Mouse (Mus musculus) left cerebral cortex, postnatal 36 days (tissue): ENCODE measurements around the gene Zbtb46. TPM values are rescaled to one million over a fixed set of nuclear protein-coding genes. Genes with fewer than 3 reads are reported as not detected.

Source experiments
- DNase-seq, 2 experiments: peaks; one replicate each; pipeline ENCODE4 v3.0.0; 2021 to 2022; ENCODE audit warnings: low spot score in 2 of 2, mixed read lengths in 1 of 2
- intact Hi-C: fragments of 180-260 bp; cut with DNase I; formaldehyde crosslinking; loops from one replicate; pipeline ENCODE4 v1.15.1; 2025
- total RNA-seq, 2 experiments: library from RNA; stranded (reverse); gene quantifications; 2 replicates each; pipeline ENCODE4 v1.2.3; 2021

Gene Zbtb46
- total RNA-seq, 2 experiments from 2014 or later: 10.3 to 12.3 TPM

DNA sequence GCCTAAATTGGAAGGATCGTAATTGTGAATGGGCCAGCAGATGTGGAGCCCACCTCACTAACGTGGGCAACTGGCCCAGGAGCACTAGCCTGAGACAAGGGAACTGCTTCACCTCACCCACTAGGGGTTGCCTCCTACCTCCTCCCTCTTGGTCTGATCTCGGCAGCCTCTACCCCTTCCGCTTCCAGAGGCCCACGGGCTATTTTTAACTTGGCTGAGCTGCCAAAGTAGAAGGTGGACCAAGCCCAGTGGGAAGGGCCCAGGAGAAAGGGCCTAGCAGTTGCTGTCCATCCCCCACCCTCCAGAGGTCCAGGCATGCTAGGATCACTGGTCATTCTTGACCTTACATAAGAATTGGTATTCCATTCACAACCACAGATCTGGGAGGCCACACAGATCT, 12.0 kb upstream of the Zbtb46 start:
- DNase-seq: no peak
- intact Hi-C loops: no loop called here

DNA sequence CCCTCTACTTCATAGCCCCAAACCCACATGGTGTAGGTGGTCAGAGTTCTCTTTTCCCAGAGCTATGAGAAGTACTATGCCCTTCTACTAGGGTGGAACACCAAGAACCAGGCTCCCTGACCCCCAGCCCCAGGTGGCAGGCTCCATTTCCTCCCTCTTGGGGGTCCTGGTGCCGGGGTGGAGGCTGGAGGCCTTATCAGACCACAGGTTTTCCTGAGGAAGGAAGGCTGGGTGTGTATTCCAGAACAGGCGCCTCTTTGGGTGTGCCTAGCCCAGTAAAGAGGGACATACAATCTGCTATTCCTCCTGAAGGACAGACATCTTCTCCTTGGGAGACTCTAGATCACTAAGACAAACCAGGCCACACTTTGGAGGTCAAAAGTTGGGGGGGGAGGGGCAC, 11.1 kb upstream of the Zbtb46 start:
- DNase-seq: no peak

DNA sequence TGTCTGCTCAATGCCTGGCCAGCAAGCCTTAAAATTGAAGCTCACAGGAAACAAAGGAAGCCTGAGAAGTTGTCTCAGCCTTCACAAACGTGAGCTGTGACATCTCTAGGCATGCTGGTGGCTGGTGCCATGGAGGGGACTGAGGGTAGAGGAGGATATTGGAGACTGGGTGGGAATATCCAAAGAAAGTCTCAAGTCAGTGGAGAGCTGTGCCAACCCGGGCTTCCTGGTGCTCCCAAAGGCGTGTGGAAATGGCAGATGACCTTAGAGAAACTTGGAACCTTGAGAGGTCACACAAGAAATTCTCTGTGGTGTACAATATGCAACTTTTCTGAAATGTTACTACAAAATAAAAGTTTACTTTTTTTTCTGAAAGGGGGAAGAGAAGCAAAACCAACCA, 6.2 kb upstream of the Zbtb46 start:
- no peak for DNase-seq
- intact Hi-C loops: no loop called here

More for the DNA sequence above, 11.1 kb upstream of the Zbtb46 start:
- intact Hi-C loops: no loop called here

DNA sequence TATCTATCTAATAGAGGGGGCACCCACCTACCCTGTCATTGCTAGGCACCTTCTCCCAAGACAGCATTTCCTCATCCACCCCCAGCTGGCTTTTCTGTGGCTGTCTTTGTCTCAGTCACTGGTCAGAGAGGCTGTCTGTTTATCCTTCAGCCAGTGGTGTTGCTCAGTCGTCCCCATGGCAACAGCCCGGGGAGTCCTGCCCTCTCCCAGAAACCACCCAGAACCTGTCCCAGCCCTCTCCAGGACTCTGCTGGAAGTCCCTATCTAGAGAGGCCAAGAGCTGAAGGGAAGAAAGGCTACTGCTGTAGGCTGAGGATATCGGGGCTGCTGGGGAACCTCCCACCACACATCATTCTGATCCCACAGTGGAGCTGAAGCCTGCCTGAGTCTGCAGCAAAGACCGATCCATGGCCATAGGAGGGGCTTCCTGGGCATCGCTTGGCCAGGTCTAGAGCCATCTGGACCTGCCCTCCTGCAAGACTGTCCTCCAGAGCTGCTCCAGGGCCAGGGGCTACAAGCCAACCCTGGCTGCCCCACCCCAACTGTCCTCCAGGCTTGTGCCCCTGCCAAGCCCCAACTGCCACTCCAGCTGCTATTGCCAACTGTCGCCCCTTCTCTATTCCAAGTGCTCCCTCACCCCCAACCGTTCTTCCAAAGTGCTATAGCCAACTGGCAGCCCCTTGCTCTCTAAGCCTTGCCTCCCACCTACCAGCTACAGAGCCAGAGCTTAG, 3.9 kb upstream of the Zbtb46 start:
- intact Hi-C loops: no loop called here
- DNase-seq: peak in 1 of 2 experiments; percentile 33

DNA sequence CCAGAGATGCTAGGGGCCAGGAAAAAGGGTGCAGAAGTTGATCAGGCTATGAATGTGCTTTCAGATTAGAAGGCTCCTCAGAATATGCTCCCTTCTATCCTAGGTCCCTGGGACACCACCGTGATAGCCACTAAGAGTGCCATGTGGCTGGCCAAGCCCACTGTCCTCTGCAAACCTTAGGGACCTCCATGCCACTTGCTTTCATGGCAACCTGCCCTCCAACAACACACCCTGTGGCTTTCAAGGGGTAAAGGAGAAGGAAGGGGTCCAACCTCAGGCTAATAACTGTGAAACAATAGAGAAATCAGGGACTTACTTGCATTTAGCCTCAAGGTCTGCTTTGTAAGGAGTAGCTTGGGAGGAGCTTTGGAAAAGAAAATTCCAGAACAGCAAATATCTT, 3.4 kb upstream of the Zbtb46 start:
- intact Hi-C loops: no loop called here

DNA sequence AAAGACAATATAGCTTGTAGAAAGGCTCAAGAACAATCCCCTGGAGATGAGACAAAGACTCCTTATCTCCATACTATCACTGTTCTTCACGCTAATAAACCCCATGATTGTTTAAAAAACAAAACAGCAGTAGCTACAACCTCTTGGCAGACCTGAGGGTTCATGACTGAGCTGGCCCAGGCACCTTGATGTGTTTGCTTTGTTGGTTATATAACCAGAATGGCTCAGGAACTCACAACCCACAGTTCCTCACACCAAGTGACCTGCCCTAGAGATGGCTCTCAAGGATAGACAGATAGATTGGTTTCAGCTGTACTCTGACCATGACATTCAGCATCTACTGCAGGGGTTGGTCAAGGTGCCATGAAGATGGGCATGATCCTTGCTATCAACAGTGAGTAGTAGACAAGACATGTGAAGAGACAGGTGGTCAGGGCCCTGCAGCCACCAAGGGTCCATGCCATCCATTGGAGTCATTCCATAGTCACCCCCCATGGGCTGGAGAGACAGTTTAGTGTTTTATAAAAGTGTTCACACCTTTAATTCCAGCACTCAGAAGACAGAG, 2.4 kb upstream of the Zbtb46 start:
- intact Hi-C loops: no loop called here
- no peak for DNase-seq

More for the DNA sequence above, 3.4 kb upstream of the Zbtb46 start:
- no peak for DNase-seq

DNA sequence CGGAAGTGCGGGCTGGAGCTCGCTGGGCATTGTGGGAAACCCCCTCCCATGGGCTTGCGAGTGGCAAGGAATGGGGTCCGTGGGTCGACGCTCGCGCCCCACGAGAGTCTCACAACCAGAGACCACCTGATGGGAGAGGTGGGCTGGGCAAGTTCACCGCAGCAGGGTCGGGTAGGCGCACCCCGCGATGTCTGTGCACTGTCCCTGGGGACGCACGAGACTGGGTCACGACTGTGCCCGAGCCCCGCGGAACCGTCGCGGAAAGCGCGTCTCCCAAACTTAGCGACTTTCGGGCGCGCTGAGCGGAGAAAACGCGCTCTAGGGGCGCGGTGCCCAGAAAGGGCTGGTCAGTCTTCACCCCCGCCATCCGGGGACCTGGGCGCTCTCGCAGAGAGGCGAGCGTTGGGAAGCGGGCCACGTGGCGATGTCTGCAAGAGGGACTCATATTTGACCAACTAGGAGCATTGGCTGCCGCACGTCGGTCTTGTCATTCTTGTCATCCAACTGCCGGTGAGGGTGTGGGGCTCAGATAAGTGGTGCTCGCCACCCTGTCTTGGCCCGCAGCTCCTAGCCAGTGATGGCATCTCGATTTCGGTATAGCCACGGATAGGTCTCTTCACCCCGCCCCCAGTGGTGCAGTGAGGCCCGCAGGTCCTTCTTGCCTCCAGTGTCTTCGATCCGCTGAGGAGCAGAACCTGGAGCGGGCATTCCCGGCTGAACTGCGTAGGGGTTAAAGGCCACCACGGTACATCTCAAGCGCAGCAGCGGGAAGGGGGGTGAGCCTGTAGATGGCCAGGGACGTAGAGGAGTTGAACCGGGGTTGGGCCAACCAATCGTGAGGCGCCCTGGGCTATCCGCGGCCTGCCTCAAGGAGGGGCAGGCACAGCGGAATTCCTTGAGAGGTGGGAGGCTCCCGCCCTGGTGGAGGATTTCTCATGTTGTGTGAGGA, 721 bp upstream of the Zbtb46 start:
- peak; percentile 37 to 52 for DNase-seq

DNA sequence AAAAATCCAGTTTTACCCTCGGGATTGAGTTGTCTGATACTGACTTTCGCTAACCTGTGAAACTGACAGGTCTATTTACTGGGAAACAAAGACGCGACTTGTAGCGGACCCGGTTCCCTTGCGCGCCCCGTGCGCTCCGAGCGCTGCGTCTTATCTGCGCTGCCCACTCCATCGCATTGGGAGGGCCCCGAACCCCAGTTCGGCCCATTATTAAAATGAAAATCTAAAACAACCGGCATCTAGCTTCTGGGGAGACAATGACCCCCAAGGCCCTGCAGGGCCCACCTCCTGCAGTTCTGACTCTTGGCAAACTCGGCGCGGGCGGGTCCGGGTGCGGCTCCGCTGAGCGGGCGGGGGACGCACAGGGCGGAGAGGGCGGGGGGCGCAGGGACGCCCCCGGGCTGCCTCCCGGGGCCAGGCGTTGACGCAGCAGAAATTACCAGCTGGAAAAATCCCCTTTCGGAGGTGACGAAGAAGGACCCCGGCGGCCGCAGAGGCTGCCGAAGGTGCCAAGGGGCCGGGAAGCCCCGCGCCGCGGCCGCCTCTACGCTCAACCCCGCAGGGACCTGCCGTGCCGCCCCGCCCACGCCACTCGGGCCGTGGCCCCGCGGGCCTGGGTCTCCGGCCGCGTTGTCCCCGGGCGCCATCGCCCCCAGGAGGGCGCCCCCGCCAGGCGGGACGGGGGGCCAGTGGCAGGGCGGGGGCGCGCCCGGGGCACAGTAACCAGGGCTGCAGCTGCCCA, 644 bp downstream of the Zbtb46 start:
- peak in 1 of 2 experiments; percentile 41 for DNase-seq
- intact Hi-C loops: loop anchor here (2.0 to 5.0 kb wide), 2 partner anchors 38 to 46 kb away; partner anchors contain the start of gene Tpd52l2

More for the DNA sequence above, 721 bp upstream of the Zbtb46 start:
- intact Hi-C loops: loop anchor here (2.0 to 5.0 kb wide), 2 partner anchors 37 to 48 kb away; partner anchors contain the start of gene Tpd52l2

DNA sequence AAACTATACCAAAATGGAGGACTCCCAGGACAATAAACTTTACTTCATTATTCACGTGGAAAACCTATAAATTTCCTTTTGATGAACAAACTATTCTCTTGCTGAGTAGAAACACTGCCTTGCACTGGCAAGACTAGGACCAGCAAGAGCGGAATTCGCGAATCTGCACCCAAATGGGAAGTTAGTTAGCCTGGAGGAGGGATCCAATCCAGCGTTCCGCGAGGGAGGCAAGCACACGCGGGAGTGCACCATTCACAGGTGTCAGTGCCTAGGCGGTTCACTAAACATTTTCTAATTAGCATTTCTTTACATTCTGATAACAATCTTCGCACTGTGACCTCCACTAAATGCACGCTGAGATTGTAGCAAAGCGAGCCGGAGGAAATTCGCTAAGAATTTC, 1.4 kb downstream of the Zbtb46 start:
- intact Hi-C loops: loop anchor here (2.0 to 5.0 kb wide), 2 partner anchors 39 to 46 kb away; partner anchors contain the start of gene Tpd52l2
- peak in 1 of 2 experiments; percentile 19 for DNase-seq

DNA sequence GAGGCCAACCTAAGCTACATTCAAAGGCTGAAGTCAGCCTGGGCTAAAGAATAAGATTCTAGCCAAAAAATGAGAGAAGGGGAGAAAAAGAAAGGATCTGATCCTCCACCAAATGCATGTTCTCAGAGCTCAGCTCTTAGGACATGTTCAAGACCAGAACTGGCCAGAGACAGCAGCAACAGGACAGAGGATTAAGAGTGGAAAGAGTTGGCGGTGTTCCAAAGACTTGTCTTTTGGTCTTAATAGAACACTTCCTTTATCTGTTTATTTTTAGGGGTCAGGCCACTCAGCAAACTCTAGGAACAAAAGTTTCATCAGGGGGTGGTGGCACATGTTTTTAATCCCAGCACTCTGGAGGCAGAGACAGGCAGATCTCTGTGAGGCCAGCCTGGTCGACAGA, 3.3 kb downstream of the Zbtb46 start:
- DNase-seq: no peak
- intact Hi-C loops: loop anchor here (5.0 kb wide), 1 partner anchor 44 kb away; no protein-coding TSS in a partner anchor

DNA sequence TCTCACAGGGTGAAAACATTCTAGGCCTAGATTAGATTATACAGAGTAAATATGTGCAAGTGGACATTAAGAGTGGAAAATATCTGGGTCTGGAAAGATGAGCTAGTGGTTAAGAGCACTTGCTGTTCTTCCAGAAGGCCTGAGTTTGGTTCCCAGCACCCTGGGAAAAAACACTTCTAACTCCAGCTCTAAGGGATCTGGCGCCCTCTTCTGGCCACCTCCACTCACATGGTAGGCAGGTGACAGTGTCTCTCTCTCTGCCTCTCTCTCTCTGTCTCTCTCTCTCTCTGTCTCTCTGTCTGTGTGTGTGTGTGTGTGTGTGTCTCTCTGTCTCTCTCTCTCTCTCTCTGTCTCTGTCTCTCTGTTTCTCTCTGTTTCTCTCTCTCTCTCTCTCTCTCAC, 6.0 kb downstream of the Zbtb46 start:
- intact Hi-C loops: no loop called here
- no peak for DNase-seq

DNA sequence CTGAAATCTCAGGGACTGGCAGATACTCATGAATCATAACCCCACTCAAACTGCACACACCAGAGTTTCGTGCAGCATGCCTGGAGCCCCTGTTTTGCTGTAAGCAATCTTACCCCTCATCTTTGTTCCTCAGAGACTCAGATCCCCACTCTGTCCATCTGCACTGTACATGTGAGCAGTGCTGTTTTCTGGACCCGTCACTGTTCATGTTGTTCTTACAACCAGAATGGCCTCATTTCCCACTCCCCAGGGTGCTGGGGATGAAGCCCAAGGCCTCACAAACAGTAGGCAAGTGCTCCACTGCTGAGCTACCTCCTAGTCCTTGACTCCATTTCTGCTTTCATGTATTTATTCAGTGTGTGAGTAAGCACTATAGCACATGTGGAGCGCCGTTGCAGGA, 7.0 kb downstream of the Zbtb46 start:
- no peak for DNase-seq
- intact Hi-C loops: no loop called here

DNA sequence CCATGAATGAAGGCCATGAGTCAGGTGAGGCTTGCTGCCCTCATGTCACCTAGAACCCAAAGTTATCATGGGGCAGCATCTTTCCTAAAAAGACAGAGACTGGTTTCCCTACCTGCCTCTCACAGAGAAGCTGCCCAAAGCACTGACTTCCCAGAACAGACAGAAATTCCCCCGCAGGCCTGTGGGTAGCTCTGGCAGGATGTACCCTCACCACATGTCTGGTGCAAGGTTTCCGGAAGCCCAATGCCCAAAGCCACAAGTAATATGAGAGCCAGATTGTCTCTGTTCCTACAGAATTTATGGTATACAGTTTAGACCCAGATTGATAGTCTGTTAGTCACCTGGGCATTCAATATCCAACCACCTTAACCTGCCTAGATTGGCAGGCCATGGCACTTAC, 16.2 kb downstream of the Zbtb46 start:
- no peak for DNase-seq
- intact Hi-C loops: no loop called here

DNA sequence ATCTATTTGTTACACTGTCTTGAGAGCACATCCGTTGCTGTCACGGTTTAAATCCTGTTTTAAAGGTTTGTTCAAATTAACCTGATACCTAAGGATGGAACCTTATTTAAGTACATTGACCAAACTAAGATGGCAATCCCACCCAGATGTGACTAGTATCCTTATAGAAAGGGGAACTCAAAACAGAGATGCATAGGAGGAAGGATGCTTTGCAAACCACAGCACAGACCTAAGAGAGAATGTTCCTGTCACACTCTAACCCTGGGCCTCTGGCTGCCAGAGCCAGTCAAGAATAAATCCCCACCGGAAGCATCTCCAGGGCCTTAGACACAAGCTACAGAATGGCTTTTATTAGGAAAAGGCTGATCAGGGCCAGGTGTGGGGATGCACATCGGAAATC, 21.1 kb downstream of the Zbtb46 start:
- no peak for DNase-seq
- intact Hi-C loops: no loop called here

DNA sequence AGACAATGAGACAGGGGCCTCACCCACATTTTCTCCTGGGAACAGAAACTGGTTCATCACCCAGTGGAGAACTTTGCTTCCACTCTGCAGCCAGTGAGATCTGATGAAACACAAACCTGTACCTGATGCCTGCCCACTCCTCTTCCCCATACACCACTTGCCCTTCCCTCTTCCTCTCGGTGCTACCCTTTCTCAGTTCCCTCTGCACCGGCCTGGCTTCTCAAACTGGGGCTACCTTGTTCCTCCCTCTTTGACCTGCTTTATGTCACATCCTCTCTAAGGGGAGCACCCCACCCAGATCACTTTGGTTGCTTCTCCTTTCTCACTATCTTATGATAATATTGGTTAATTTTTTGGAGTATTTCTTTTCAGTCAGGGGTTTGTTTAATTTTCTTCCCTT, 23.0 kb downstream of the Zbtb46 start:
- intact Hi-C loops: no loop called here
- no peak for DNase-seq

DNA sequence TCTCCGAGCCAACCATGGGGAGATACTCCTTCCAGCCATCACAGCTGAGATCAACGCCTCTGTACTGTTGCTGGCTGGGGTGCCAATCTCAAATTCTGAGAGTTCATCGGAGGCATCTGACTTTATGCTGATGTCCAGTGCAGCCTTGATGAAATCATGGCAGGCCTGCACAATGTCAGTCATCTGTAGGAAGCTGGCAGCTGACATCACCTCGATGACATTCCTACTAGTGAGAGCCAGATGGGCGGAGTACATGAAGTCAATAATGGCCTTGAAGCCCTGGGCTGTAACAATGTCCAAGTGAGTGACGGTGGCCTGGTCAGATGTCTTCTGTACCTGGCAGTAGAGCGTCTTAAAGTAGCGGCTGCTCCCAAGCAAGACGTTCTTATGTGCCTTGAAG, 35.4 kb downstream of the Zbtb46 start:
- intact Hi-C loops: no loop called here
- no peak for DNase-seq

DNA sequence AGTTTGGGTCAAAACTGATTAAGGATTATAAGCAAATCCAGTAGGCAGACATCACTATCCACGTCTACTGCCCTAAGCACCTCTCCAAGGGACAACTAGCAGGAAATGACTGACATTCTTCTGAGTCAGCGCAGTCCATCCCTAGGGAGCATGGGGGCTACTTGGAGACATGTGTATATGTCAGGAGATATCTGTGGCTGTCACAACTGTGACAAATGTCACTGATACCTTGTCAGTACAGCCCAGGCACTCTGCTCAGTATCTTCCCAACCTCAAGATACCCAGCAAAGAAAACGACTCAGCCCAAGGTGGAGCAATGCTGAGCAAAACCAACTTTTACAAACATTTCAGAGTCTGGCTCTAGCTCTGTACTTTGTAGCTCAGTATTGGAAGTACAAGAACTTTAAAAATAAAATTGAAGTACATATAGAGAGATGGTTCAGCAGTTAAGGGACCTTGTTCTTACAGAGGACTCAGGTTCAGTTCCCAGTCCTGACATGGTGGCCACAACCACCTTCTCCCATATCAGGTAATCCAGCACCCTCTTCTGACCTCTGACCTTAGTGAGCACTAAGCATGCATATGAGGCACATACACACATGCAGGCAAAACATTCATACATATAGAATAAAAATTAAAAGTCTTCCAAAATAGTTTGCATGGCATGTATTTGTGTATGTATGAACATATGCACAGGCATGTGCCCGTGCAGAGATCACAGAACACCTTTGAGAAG, 38.2 kb downstream of the Zbtb46 start:
- intact Hi-C loops: no loop called here
- no peak for DNase-seq

DNA sequence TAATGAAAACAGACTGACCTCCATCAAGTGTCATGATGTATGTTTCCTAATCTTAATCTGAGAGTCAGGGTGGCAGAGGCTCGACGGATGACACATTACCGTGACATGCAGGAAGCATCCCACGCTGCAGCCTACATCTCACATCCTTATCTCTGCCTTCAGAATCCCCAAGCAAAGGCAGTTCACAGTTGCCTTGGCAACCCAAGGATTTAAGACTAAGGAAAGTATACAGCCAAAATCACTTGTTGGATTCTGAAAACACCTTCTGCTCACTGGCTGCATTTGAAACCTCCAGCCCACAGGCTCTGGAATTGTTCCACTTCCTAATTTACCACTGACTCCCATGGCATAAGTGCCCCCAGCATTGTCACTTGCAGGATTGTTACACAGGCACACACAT, 38.8 kb downstream of the Zbtb46 start:
- intact Hi-C loops: no loop called here
- peak; percentile 51 to 63 for DNase-seq

DNA sequence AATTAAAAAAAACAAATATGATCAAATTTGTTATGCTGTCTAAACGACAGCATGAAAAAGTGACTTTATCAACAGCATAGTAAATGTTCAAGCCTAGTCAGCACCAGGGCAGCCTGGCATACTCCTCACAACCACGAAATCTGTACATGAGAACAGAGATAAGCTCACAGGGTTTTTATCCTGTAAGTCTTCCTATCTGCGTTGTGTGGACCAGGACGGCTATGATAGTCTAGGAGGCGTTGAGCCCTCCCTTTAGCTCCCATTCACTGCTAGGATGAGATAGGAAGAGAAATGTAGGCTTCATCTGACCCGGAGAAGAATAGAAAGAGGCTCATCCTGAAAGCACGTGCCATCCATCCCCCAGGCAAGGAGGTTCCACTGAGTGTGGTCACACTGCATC, 39.9 kb downstream of the Zbtb46 start:
- intact Hi-C loops: no loop called here
- DNase-seq: no peak
